Mouse (Mus musculus) frontal cortex, postnatal 14 days (tissue): ENCODE results near the gene Gm5431.

Experiments used
- DNase-seq, 2 experiments: peaks; one replicate each; pipeline ENCODE4 v3.0.0; 2022; ENCODE audit warnings: low spot score in 2 of 2

Gene Gm5431

GRCm38 (mm10) chr11:48838879-48839680 lies 62.9 kb downstream of the Gm5431 start:
- no peak for DNase-seq

GRCm38 (mm10) chr11:48838181-48838797 lies 63.7 kb downstream of the Gm5431 start:
- no peak for DNase-seq
